Mouse (Mus musculus) 3134 (cell line): ENCODE data around the gene Cacnb4.

ENCODE experiments used
- DNase-seq: peaks from one replicate; pipeline ENCODE4 v3.0.0-alpha.2; 2011; ENCODE audit warnings: low spot score; ENCODE audit not compliant: insufficient read length; ENCODE audit errors: extremely low read depth

The Cacnb4 gene

DNA sequence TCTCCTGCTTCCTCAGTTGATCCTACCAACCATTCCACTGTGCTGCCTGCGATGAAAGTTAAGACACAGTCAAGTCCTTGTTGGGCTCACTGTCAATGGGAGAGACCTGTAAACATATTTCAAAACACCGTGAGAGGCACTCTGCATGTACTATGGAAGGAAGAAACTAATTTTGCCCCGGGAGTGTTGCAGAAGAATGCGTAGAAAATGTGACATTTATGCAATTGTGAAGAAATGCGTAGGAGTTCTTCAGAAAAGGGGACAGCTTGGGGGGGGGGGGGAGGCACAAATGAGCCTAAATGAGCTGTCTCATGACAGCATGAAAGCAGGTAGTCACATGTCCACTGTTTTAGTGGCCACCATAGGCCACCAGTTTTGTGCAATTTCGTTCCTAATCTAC lies 25.1 kb downstream of the Cacnb4 start:
- DNase-seq, result no peak

- DNase-seq, result no peak
These were observed 29.2 kb downstream of the Cacnb4 start for GRCm38 (mm10) chr2:52647255-52647998.

- DNase-seq, result no peak
These were observed 33.0 kb downstream of the Cacnb4 start for GRCm38 (mm10) chr2:52643657-52644056.

DNA sequence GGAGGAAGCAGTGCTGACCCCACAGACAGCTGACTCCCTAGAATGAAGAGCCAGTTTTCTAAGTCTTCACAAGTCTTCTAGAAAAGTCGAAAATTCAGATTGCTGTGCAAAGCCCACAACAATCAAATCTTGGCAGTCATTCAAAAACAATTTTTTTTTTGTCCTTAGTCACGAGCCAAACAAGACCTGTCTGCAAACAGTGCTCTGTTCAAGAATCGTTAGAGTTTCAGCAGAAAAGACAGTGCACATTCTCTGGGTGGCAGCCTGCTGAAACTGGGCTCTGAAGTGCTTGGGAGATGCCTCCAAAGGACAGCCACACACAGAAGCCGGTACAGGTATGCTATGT lies 37.1 kb downstream of the Cacnb4 start:
- DNase-seq, result no peak

GRCm38 (mm10) chr2:52638857-52639529 lies 37.6 kb downstream of the Cacnb4 start:
- no peak for DNase-seq

DNA sequence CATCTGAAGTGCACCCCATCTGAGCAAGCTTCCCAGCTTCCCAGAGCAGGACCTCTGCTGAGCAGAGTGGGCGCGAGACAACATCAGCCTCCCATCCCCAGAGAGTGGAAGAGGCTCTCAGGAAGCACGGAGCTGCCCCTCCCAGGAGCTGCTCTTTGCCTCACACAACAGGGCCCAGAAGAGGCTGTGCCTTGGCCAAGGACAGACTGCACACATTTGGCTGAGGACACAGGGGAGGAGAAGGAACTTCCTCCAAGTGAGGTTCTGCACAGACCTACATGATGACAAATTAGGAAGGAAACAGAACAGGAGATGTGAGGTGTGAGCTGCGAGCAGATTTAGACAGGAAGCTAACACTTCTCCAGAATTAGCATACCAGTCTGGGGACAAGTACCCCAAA lies 38.4 kb downstream of the Cacnb4 start:
- DNase-seq, result no peak

DNA sequence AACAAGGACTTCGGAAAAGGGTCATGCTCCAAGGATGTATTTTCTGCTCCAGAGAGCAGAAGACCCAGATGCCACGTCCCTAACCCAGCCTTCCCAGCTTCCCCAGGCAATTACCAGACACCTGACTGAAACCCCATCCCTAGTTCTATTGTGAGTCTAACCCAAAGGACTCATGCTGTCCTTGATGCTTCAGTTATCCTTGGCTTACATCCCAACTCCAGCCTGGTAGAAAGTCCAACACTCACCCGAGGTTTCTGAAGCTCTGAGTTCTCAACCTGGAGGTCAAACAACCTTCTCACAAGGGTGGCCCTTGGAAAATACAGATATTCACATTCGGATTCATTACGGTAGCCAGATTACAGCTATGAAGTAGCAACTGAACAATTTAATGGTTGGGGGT lies 40.6 kb downstream of the Cacnb4 start:
- DNase-seq, result no peak

GRCm38 (mm10) chr2:52635358-52635757 lies 41.3 kb downstream of the Cacnb4 start:
- no peak for DNase-seq

DNA sequence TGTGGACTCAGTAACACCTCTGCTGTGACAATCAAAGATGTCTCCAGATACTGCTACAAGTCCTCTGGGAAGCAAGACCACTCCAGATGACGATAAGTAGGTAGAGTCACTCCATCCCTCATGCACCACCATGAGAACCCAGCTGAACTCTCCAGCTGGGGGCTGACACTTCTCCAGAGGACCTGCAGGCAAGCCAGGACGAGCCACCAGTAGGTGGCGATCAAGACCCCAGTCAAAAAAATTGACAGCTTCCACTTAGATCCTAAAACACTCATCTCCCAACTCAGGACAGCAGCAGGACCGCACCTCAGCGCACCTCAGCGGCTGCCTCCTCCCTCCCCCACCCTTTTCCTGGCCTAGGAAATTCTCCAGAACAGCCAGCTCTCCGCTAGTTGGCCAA lies 43.8 kb downstream of the Cacnb4 start:
- DNase-seq, result peak; percentile 22

DNA sequence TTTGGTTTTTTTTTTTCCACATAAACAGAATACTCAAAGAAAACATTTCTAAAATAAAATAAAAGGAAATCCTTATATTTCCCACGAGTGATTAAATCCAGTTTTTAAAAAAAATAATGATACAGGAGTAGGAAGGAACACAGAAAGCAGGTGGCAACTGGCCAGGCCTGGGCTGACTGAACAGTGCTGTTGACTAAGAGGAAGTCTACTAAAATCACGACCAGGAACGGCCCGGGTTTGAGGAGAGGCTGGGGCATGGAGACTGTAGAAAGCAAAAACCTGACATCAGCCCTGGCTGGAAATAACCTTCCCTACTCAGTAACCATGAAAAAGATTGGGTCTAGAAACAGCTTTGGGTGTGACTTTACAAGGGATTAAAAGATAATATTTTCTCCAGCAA lies 48.4 kb downstream of the Cacnb4 start:
- no peak for DNase-seq

DNA sequence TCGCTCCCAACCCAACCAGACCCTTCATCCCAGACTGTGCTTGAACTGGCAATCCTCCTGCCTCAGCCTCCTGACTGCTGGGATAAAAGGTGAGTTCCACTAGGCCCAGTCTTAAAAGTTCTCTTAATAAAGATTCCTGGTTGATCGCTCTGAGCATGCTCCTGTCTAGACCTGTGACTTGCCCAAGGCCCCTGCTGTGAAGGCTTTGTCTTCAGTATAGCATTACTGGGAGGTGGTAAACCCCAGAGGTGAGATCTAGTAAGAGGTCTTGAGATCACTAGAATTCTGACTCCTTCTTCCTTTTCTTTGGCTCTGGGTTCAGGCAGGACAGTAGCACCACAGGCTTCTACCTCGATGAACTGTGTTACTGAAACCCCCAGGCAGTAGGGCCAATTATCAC lies 50.4 kb downstream of the Cacnb4 start:
- DNase-seq, result no peak

DNA sequence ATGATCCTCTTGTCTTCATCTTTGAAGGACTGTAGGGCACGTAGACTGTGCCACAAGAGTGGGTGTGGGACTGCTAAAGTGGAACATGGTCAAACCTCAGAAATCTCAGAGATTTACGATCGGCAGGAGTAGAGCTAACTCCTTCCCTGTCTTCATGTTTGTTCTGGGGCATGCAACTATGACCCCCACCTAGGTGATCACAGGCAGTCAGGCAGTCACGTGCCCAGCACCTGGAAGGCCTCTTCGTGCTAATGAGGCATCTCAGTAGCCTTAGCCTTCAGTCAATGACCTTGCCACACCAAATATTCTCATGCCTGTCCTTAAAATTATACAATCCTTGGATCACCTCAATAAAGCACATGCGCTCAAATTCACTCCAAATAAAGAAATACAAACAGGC lies 50.9 kb downstream of the Cacnb4 start:
- no peak for DNase-seq

- DNase-seq, result no peak
These were observed 52.7 kb downstream of the Cacnb4 start for GRCm38 (mm10) chr2:52623921-52624404.

GRCm38 (mm10) chr2:52623461-52623860 lies 53.2 kb downstream of the Cacnb4 start:
- no peak for DNase-seq

DNA sequence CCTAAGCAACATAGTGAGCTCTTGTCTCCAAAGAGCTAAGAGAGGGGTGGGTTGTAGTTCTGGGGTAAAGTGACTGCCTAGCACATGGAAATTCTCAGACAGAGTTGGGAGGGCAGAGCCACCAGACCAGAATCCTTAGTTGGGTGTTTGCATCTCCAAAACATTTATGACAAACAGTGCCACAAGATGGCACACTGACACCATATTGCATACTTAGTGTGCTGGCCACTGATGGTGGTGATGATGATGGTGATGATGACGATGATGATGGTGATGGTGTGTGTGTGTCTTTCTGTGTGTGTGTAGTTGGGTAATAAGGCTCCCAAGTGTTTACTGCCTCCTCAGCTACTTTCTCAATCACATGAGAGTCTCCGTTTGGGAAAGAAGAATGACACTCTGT lies 54.0 kb downstream of the Cacnb4 start:
- no peak for DNase-seq

DNA sequence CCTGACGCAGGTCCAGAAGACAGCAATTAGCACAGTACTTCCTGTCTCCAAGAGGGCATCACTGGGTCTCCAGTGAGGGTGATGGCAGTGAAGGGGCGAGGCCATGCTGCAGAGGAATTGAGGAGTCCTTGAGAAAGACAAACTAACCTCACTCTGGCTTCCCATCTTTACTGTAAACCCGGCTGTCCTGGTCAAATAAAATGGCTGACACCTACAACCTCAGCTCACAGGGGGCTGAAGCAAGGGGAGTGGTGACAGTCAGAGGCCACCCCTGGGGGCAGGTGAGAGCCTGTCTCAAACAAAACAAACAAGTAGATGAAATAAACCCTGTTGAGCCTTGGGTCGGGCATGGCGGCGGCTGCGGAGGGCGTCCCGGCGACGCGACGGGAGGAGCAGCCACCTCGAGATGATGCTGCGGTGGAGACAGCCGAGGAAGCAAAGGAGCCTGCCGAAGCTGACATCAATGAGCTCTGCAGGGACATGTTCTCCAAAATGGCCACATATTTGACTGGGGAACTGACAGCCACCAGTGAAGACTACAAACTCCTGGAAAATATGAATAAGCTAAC lies 57.1 kb downstream of the Cacnb4 start:
- no peak for DNase-seq

DNA sequence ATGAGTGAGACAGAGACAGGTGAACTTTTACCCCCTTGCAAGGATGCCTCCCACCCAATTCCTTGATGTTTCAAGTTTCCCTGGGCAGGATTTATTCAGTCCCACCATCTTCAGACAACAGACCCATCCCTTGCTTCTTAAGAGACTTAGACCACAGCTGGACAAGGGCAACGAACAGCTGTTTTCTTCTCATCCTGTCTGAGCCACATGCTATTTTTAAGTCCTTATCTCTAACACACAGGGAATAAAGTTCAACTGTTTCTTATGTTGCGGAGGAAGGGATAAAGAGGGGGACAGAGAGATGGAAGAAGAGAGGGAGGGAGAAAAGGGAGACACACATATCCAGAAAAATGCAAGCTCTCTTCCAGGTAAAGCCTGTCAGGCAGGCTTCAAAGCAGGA lies 57.8 kb downstream of the Cacnb4 start:
- no peak for DNase-seq

GRCm38 (mm10) chr2:52615429-52615828 lies 61.2 kb downstream of the Cacnb4 start:
- no peak for DNase-seq

DNA sequence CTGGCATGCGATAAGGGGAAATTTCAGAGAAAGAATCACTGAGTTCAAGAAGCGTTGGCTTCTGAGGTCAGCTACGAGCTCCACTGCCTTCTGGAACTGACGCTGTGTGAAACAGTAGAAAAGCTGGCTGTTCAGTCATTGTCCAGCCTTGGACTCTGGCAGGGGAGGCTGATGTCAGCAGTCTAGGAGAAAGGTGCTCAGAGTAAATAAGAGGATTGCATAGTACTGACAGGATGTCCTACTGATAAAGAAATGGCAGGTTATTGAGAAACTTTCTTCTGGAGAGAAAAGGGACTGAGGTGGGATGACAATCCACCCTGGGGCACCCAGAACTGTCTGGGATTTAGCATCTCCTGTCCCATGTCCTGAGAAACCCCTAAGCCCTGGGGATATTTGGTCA lies 62.7 kb downstream of the Cacnb4 start:
- no peak for DNase-seq

- no peak for DNase-seq
These were observed 67.1 kb downstream of the Cacnb4 start for GRCm38 (mm10) chr2:52609486-52609885.

- no peak for DNase-seq
These were observed 68.7 kb downstream of the Cacnb4 start for GRCm38 (mm10) chr2:52607857-52608485.

DNA sequence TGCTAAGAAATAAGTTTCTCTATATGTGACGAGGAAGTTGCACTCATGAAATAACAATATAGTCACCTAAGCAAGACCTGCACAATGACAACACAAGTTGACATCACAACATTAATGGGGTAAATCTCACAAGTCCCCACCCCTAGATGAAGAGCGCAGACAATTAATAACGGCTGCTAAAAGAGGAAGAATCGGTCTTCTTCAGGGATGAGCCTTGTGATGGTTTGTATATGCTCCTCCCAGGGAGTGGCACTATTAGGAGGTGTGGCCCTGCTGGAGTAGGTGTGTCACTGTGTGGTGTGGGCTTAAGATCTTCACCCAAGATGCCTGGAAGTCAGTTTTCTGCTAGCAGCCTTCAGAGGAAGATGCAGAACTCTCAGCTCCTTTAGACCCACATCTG lies 70.3 kb downstream of the Cacnb4 start:
- no peak for DNase-seq
